In genomic region chr11:43775469-43776323, GRCm38 (mm10) we compare ENCODE assay signal across 8 mouse cellular contexts. TPM values are rescaled to one million over a fixed set of nuclear protein-coding genes. Genes with fewer than 3 reads are reported as not detected.
DNase-seq lines count a peak whose midpoint lies in the region; ATAC-seq lines count a peak whose summit lies in the region.

No protein-coding gene starts in this region.

- peaks cover 14% of the 10 kb centered on the region for H3K27me3 ChIP-seq in heart, embryonic 15.5 days
- H3K27me3 ChIP-seq in midbrain, embryonic 14.5 days (ENCODE audit: control insufficient read depth, insufficient read depth, low read length): peaks cover 13% of the 10 kb centered on the region; the same call in 1 of the 2 replicates

- DNase-seq in kidney, adult 18-20 months: peak; percentile 37
- DNase-seq in kidney, adult 11 months: no peak
- peak; percentile 31 for DNase-seq in adrenal gland, postnatal 25 days
- DNase-seq in kidney, postnatal 36 days: peak; percentile 6 to 60
- peak; percentile 67 for DNase-seq in midbrain, embryonic 14.5 days
- DNase-seq in layer of hippocampus, postnatal 36 days: no peak

- H3K4me1 ChIP-seq in heart, embryonic 15.5 days (replicated peaks): peaks cover 8% of the 10 kb centered on the region
- no peaks in the 10 kb centered on the region for H3K4me1 ChIP-seq in midbrain, embryonic 14.5 days (ENCODE audit: control insufficient read depth, insufficient read depth, low read length)

- no peaks in the 10 kb centered on the region for H3K36me3 ChIP-seq in heart, embryonic 15.5 days
- no peaks in the 10 kb centered on the region for H3K36me3 ChIP-seq in midbrain, embryonic 14.5 days (ENCODE audit: control insufficient read depth, insufficient read depth, low read length)

- H3K27ac ChIP-seq in heart, embryonic 15.5 days: no peak overlapping the region
- H3K27ac ChIP-seq in midbrain, embryonic 14.5 days (replicated peaks; ENCODE audit: low read depth, low read length): no peak overlapping the region

- ATAC-seq in heart, embryonic 15.5 days (replicated peaks; ENCODE audit: insufficient number of reproducible peaks, insufficient read depth, low FRiP score, low read depth): no peak
- peak; percentile 46; the same call in 1 of the 2 replicates for ATAC-seq in midbrain, embryonic 14.5 days (ENCODE audit: low FRiP score, low TSS enrichment)
- no peak for ATAC-seq in erythroblast, adult 5-6 weeks (replicated peaks; ENCODE audit: low FRiP score, poor library complexity, severe bottlenecking)

- no peaks in the 10 kb centered on the region for H3K9me3 ChIP-seq in heart, embryonic 15.5 days (replicated peaks)
- no peaks in the 10 kb centered on the region for H3K9me3 ChIP-seq in midbrain, embryonic 14.5 days (ENCODE audit: control insufficient read depth, low read length)

- 13% methylated on average over 63 of the region's 63 CpGs for WGBS in heart, embryonic 15.5 days
- WGBS in midbrain, embryonic 14.5 days: 13% methylated on average over 63 of the region's 63 CpGs

- peak overlapping the region; percentile 53 for H3K4me3 ChIP-seq in heart, embryonic 15.5 days
- peak overlapping the region; percentile 36 for H3K4me3 ChIP-seq in midbrain, embryonic 14.5 days (replicated peaks; ENCODE audit: low read depth, low read length)

- H3K4me2 ChIP-seq in heart, embryonic 15.5 days: peak overlapping the region; percentile 88
- peak overlapping the region; percentile 67 for H3K4me2 ChIP-seq in midbrain, embryonic 14.5 days (ENCODE audit: low read length)

- H3K9ac ChIP-seq in heart, embryonic 15.5 days: peak overlapping the region; percentile 57
- peak overlapping the region; percentile 45; the same call in 1 of the 2 replicates for H3K9ac ChIP-seq in midbrain, embryonic 14.5 days (replicated peaks; ENCODE audit: low read length)

RNA-seq across cellular contexts. Expression of gene Ttc1, which starts 27.9 kb away (rescaled TPM):
- total RNA-seq in adrenal gland, postnatal 25 days (2021): 53.7 and 55.1 TPM in 2 replicates
- 47.3 and 54.9 TPM in 2 replicates for polyA plus RNA-seq in heart, embryonic 15.5 days (2015; fragmentation: Nextera tagmentation; extraction: Ambion mirVana)
- 74.0 and 79.3 TPM in 2 replicates for polyA plus RNA-seq in midbrain, embryonic 14.5 days (2014; fragmentation: Nextera tagmentation; extraction: Ambion mirVana)
- total RNA-seq in erythroblast, adult 5-6 weeks (2015; ENCODE audit: low replicate concordance): 10.2 and 25.9 TPM in 2 replicates
- 18.9 and 20.5 TPM in 2 replicates for total RNA-seq in erythroblast, adult 5-6 weeks (2017; ENCODE audit: low replicate concordance)
- total RNA-seq in layer of hippocampus, postnatal 36 days (2021): 10 to 100 TPM; 58.8 to 61.0 TPM

Comparison
In these comparisons a context has a peak if more than half of its experiments do, and no peak if none do; other contexts are left out.
1. DNase-seq: peak in kidney, adult 18-20 months (single experiment), adrenal gland, postnatal 25 days (single experiment), kidney, postnatal 36 days (2 of 2) and midbrain, embryonic 14.5 days (single experiment); none in kidney, adult 11 months (single experiment) and layer of hippocampus, postnatal 36 days (0 of 2).